Mouse (Mus musculus) thymus, postnatal 36 days (tissue): ENCODE results near the gene Pi4k2b.
"Not testable (repeated sequence)": the region's sequence is repeated elsewhere in the genome, so short reads cannot be mapped to it uniquely, and the experiment has no call there.

Source experiments
- DNase-seq, 2 experiments: peaks; one replicate each; pipeline ENCODE4 v3.0.0; 2022; ENCODE audit warnings: mixed read lengths in 2 of 2

The Pi4k2b gene

GRCm38 (mm10) chr5:52741391-52742111 lies at the start of gene Pi4k2b:
TSS of gene Pi4k2b (plus strand) at chr5:52741574.
- peak; percentile 85 to 87 for DNase-seq

- DNase-seq = no peak
Measured at GRCm38 (mm10) chr5:52697291-52697690, 44.1 kb upstream of the Pi4k2b start.

GRCm38 (mm10) chr5:52697882-52698440 lies 43.4 kb upstream of the Pi4k2b start:
- not testable (repeated sequence) for DNase-seq

- no peak for DNase-seq
Measured at GRCm38 (mm10) chr5:52704562-52704961, 36.8 kb upstream of the Pi4k2b start.

- DNase-seq = no peak
Measured at GRCm38 (mm10) chr5:52712704-52713103, 28.7 kb upstream of the Pi4k2b start.

GRCm38 (mm10) chr5:52716742-52717448 lies 24.5 kb upstream of the Pi4k2b start:
- no peak for DNase-seq

- no peak for DNase-seq
Measured at GRCm38 (mm10) chr5:52721003-52721402, 20.4 kb upstream of the Pi4k2b start.

- DNase-seq = no peak
Measured at GRCm38 (mm10) chr5:52727747-52728146, 13.6 kb upstream of the Pi4k2b start.

GRCm38 (mm10) chr5:52732811-52733210 lies 8.6 kb upstream of the Pi4k2b start:
- DNase-seq = no peak

GRCm38 (mm10) chr5:52736046-52736445 lies 5.3 kb upstream of the Pi4k2b start:
- no peak for DNase-seq

GRCm38 (mm10) chr5:52742112-52742813 lies 889 bp downstream of the Pi4k2b start:
- DNase-seq = peak; percentile 17 to 35

- DNase-seq = no peak
Measured at GRCm38 (mm10) chr5:52743231-52743630, 1.9 kb downstream of the Pi4k2b start.

GRCm38 (mm10) chr5:52746920-52747319 lies 5.5 kb downstream of the Pi4k2b start:
- DNase-seq = no peak

GRCm38 (mm10) chr5:52748732-52749131 lies 7.4 kb downstream of the Pi4k2b start:
- no peak for DNase-seq

- no peak for DNase-seq
Measured at GRCm38 (mm10) chr5:52753146-52753545, 11.8 kb downstream of the Pi4k2b start.

GRCm38 (mm10) chr5:52754196-52754595 lies 12.8 kb downstream of the Pi4k2b start:
- no peak for DNase-seq

- DNase-seq = no peak
Measured at GRCm38 (mm10) chr5:52755337-52755736, 14.0 kb downstream of the Pi4k2b start.

- no peak for DNase-seq
Measured at GRCm38 (mm10) chr5:52755989-52756388, 14.6 kb downstream of the Pi4k2b start.

- no peak for DNase-seq
Measured at GRCm38 (mm10) chr5:52762586-52762985, 21.2 kb downstream of the Pi4k2b start.

GRCm38 (mm10) chr5:52774267-52774666 lies 32.9 kb downstream of the Pi4k2b start:
- no peak for DNase-seq

GRCm38 (mm10) chr5:52775237-52775636 lies 33.9 kb downstream of the Pi4k2b start, which contains the start of gene Zcchc4:
TSS of gene Zcchc4 (plus strand) at chr5:52775409.
- no peak for DNase-seq

GRCm38 (mm10) chr5:52776466-52777354 lies 35.3 kb downstream of the Pi4k2b start:
- DNase-seq = not testable (repeated sequence)
